Mouse (Mus musculus): Measurements from ENCODE around the gene Rbbp8nl. TPM values are rescaled to one million over a fixed set of nuclear protein-coding genes. Genes with fewer than 3 reads are reported as not detected.

Rbbp8nl gene
- polyA plus RNA-seq, 1 experiment from 2014 or later: 1.1 TPM

DNA sequence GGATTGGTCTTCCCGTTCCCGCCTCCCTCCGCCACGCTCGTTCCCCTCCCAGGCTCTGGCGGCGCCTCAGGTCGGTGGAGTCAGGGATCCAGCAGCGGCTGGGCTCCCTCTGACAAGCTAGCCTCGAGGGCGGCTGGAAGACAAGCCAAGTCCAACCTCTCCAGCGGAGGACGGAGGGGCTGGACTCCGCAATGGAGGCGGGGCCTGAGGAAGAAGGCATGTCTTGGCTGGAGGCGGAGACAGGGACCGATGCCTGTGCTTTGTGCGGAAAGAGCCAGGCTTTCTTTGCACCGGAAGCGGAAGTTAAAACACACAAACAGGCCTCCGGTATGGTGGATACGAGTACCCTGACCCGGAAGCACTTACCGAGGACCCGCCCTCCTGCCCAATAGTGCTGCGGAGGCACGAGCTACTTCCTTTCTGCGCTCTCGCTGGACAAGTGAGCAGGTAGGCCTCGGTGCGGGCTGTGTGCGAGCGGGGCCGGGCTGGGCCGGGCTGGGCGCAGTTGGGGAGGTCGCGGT lies 32.6 kb downstream of the Rbbp8nl start, which contains the start of gene Rps21:
Gene Rps21, plus strand, starts transcription at position 377 of the 521 bp plus-strand sequence.
- WGBS: under 1% methylated on average over 30 of the region's 38 CpGs
- no peaks in the 10 kb centered on the region for H3K9me3 ChIP-seq (ENCODE audit: control insufficient read depth, low read length)

DNA sequence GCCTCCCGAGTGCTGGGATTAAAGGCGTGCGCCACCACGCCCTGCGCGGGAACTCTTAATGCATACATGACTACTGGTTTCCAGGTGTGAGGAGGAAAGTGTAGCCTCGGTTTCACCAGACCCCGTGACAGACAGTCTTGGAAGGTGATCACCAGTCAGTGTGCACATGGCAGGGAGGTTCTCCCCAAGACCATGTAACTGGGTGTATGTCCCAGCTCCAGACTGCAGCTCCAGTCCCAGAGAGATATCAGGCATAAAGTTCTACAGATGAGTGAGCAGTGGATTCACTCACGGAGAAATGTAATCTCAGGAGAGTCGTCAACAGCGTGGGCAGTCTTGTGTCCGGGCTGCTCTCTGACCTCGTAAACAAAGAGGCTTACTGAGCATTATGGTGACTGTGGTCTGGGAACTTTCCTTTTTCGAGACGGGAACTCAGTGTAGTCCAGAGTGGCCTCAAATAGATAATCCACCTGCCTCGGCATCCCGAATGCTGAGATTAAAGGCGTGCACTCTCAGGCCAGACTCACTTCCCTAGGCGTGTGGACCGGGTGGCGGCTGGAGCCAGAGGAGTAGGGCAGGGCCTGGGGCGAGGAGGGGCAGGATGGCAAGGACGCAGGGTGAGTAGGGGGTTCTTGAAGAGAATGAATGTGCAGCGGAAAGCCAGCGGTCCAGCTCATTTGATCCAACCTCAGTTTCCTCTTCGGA lies 33.2 kb downstream of the Rbbp8nl start:
- WGBS: 24% methylated on average over 26 of the region's 26 CpGs
- H3K9ac ChIP-seq (ENCODE audit: low read depth, low read length): peak overlapping the region; percentile 54

More for the DNA sequence above, 32.6 kb downstream of the Rbbp8nl start, which contains the start of gene Rps21:
- peak within 1 kb of the TSS; percentile 83 for H3K4me2 ChIP-seq (replicated peaks; ENCODE audit: low read depth, low read length)
- peak within 1 kb of the TSS; percentile 91 for H3K27ac ChIP-seq (ENCODE audit: low read depth, low read length)
- no peaks in the 10 kb centered on the region for H3K27me3 ChIP-seq (ENCODE audit: control insufficient read depth, insufficient read depth, low read length)
- peak within 1 kb of the TSS; percentile 92 for H3K4me3 ChIP-seq (ENCODE audit: low read length)
- peaks cover 37% of the 10 kb centered on the region for H3K36me3 ChIP-seq (ENCODE audit: control insufficient read depth, insufficient read depth, low read length)
- H3K4me1 ChIP-seq (ENCODE audit: control insufficient read depth, insufficient read depth, low read length): peaks cover 11% of the 10 kb centered on the region; the same call in 1 of the 2 replicates
- peak within 1 kb of the TSS; percentile 95 for H3K9ac ChIP-seq (ENCODE audit: low read depth, low read length)
- peak; percentile 96 for ATAC-seq (ENCODE audit: low FRiP score, low TSS enrichment)

DNA sequence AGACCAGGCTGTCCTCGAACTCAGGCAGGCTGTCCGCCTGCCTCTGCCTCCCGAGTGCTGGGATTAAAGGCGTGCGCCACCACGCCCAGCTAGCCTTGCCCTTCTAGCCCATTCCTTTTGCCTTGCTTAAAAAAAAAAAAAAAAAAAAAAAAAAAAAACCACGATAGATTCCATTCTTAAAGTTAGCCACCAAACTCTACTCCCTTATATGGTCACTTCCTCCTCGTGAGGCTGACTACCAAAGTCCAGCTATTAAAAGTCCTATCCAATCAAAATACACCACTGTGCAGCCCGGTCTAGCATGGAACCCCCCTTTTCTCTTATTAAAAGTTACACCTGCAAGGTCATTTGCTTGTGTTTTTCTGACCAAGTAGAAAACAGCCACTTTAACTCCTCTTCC lies 34.0 kb downstream of the Rbbp8nl start:
- Histone ChIP-seq H3K9ac (ENCODE audit: low read depth, low read length) (no peak overlapping the region), H3K4me1 (ENCODE audit: control insufficient read depth, insufficient read depth, low read length) (peaks cover 11% of the 10 kb centered on the region; the same call in 1 of the 2 replicates), H3K4me3 (ENCODE audit: low read length) (peak overlapping the region; percentile 92; the same call in 1 of the 2 replicates), H3K27ac (ENCODE audit: low read depth, low read length) (no peak overlapping the region), H3K27me3 (ENCODE audit: control insufficient read depth, insufficient read depth, low read length) (no peaks in the 10 kb centered on the region), H3K4me2 (replicated peaks; ENCODE audit: low read depth, low read length) (peak overlapping the region; percentile 59), H3K9me3 (ENCODE audit: control insufficient read depth, low read length) (no peaks in the 10 kb centered on the region), H3K36me3 (ENCODE audit: control insufficient read depth, insufficient read depth, low read length) (peaks cover 25% of the 10 kb centered on the region)
- no peak for ATAC-seq (ENCODE audit: low FRiP score, low TSS enrichment)
- WGBS: 87% methylated on average over 9 of the region's 9 CpGs

More for the DNA sequence above, 33.2 kb downstream of the Rbbp8nl start:
- Histone ChIP-seq H3K4me3 (ENCODE audit: low read length) (peak overlapping the region; percentile 92), H3K4me1 (ENCODE audit: control insufficient read depth, insufficient read depth, low read length) (peaks cover 11% of the 10 kb centered on the region; the same call in 1 of the 2 replicates), H3K9me3 (ENCODE audit: control insufficient read depth, low read length) (no peaks in the 10 kb centered on the region), H3K27me3 (ENCODE audit: control insufficient read depth, insufficient read depth, low read length) (no peaks in the 10 kb centered on the region), H3K4me2 (replicated peaks; ENCODE audit: low read depth, low read length) (peak overlapping the region; percentile 59), H3K36me3 (ENCODE audit: control insufficient read depth, insufficient read depth, low read length) (peaks cover 31% of the 10 kb centered on the region), H3K27ac (ENCODE audit: low read depth, low read length) (peak overlapping the region; percentile 91)
- peak; percentile 72 for ATAC-seq (ENCODE audit: low FRiP score, low TSS enrichment)

DNA sequence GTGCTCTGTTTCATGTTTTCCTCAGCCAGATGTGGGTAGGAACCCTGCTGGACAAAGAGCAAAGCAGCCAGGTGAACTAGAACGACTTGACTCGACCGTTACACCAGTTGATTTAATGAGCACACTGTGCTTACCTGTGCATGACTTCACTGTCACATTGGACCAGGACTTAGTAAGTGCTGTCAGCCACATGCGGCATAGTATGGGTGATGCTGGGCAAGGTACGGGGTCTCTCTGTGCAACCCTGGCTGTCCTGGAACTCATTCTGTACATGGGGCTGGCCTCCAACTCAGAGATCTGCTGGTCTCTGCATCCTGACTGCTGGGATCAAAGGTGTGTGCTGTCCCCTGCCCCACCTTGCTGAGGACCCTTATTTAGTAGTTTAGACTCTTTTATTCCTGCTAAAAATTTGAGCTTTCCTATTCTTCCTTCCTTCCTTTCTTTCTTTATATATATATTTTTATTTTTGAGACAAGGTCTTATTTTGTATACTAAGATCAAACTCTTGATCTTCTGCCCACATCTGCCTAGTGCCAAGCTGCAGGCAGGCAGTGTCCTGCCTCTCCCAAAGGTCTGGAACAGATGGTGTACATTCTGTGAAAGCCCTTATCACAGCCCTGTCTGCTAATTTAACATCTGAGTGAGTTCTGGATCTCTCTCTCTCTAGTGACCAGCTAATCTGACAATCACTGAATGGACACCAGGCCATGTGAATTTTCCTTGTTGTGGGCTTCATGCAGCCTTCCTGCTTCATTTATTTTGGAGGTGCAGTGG lies 35.1 kb downstream of the Rbbp8nl start:
- 82% methylated on average over 5 of the region's 5 CpGs for WGBS
- H3K4me2 ChIP-seq (replicated peaks; ENCODE audit: low read depth, low read length): no peak overlapping the region
- H3K27me3 ChIP-seq (ENCODE audit: control insufficient read depth, insufficient read depth, low read length): no peaks in the 10 kb centered on the region
- H3K9me3 ChIP-seq (ENCODE audit: control insufficient read depth, low read length): no peaks in the 10 kb centered on the region
- ATAC-seq (ENCODE audit: low FRiP score, low TSS enrichment): no peak
- H3K4me1 ChIP-seq (ENCODE audit: control insufficient read depth, insufficient read depth, low read length): peaks cover 11% of the 10 kb centered on the region; the same call in 1 of the 2 replicates
- H3K36me3 ChIP-seq (ENCODE audit: control insufficient read depth, insufficient read depth, low read length): peaks cover 15% of the 10 kb centered on the region
- H3K9ac ChIP-seq (ENCODE audit: low read depth, low read length): no peak overlapping the region
- no peak overlapping the region for H3K4me3 ChIP-seq (ENCODE audit: low read length)
- no peak overlapping the region for H3K27ac ChIP-seq (ENCODE audit: low read depth, low read length)

- 74% methylated on average over 3 of the region's 3 CpGs for WGBS
- Histone ChIP-seq H3K9me3 (ENCODE audit: control insufficient read depth, low read length) (no peaks in the 10 kb centered on the region), H3K4me1 (ENCODE audit: control insufficient read depth, insufficient read depth, low read length) (0 out of 2 replicates have a peak, but pooled peaks cover 4% of the 10 kb centered on the region), H3K36me3 (ENCODE audit: control insufficient read depth, insufficient read depth, low read length) (no peaks in the 10 kb centered on the region), H3K27me3 (ENCODE audit: control insufficient read depth, insufficient read depth, low read length) (no peaks in the 10 kb centered on the region), H3K4me2 (replicated peaks; ENCODE audit: low read depth, low read length) (no peak overlapping the region), H3K9ac (ENCODE audit: low read depth, low read length) (no peak overlapping the region), H3K27ac (ENCODE audit: low read depth, low read length) (no peak overlapping the region), H3K4me3 (ENCODE audit: low read length) (no peak overlapping the region)
- no peak for ATAC-seq (ENCODE audit: low FRiP score, low TSS enrichment)
Measured at GRCm38 (mm10) chr2:180251838-180252237, 37.8 kb downstream of the Rbbp8nl start.

DNA sequence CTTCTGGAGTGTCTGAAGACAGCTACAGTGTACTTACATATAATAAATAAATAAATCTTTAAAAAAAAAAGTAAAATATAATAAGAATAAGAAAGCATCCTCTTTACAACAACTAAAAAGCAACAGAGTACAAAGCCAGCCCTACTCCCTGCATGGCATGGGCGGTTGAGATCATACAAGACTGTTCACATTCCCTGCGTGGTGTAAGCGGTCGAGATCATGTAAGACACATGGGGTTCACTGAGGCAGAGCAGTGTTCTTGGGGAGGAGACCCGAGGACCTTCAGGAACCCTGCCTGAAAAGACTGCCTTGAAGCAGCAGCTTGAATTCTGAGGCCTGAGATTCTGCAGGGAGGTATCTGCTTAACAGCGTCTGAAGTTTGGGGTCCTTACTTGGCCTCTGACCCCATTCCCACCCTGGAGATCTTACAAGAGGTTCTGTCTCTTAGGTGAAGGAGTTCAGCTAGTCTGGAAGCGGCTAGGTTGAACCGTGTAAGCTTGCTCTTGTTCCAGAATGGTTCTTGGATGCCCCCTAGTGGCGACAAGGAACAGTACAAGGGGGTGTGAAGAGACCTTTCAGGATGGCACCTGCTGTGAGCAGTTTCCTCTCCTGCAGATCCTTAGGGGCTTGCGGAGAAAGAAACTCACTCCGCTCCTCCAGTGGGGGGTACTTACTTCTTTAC lies 38.6 kb downstream of the Rbbp8nl start:
- Histone ChIP-seq H3K9me3 (ENCODE audit: control insufficient read depth, low read length) (no peaks in the 10 kb centered on the region), H3K36me3 (ENCODE audit: control insufficient read depth, insufficient read depth, low read length) (no peaks in the 10 kb centered on the region), H3K4me2 (replicated peaks; ENCODE audit: low read depth, low read length) (no peak overlapping the region), H3K4me3 (ENCODE audit: low read length) (no peak overlapping the region), H3K9ac (ENCODE audit: low read depth, low read length) (no peak overlapping the region), H3K27me3 (ENCODE audit: control insufficient read depth, insufficient read depth, low read length) (no peaks in the 10 kb centered on the region), H3K4me1 (ENCODE audit: control insufficient read depth, insufficient read depth, low read length) (0 out of 2 replicates have a peak, but pooled peaks cover 1% of the 10 kb centered on the region), H3K27ac (ENCODE audit: low read depth, low read length) (no peak overlapping the region)
- peak; percentile 84 for ATAC-seq (ENCODE audit: low FRiP score, low TSS enrichment)
- 28% methylated on average over 11 of the region's 11 CpGs for WGBS

DNA sequence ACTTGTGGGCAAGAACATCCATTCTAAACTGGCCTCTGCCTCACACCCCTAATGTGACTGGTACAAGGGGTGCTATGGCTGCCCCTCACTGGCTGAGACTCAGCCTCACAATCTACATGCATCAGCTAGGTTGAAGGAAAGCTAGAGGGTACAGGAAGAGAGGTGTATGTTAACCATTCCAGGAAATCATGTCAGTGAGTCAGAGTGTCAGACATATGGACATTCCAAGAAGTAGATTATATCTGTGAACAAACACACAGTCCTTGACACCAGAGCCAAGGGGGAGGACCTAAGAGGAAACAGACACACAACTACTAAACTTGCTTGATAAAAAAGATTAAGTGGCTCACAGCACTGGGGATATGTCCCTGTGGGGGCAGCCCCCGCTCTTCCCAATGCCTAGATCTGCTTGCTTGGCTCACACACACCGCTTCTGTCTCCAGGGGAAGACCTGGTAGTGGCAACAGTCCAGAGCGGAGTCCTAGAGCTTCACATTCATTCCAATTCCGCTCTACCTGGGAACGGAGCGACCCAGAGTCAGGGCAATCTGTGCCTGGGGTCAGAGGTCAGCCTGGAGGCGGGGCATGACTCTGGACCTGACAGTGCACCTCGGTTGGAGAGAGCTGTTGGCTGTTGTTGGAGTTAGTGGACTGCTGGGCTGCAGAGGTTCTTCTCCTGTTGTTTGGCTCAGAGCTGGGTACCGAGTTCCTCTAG lies 40.6 kb downstream of the Rbbp8nl start:
- Histone ChIP-seq H3K9ac (ENCODE audit: low read depth, low read length) (no peak overlapping the region), H3K9me3 (ENCODE audit: control insufficient read depth, low read length) (no peaks in the 10 kb centered on the region), H3K4me1 (ENCODE audit: control insufficient read depth, insufficient read depth, low read length) (no peaks in the 10 kb centered on the region), H3K4me2 (replicated peaks; ENCODE audit: low read depth, low read length) (no peak overlapping the region), H3K27me3 (ENCODE audit: control insufficient read depth, insufficient read depth, low read length) (no peaks in the 10 kb centered on the region), H3K27ac (ENCODE audit: low read depth, low read length) (no peak overlapping the region), H3K4me3 (ENCODE audit: low read length) (no peak overlapping the region), H3K36me3 (ENCODE audit: control insufficient read depth, insufficient read depth, low read length) (no peaks in the 10 kb centered on the region)
- no peak for ATAC-seq (ENCODE audit: low FRiP score, low TSS enrichment)
- 68% methylated on average over 9 of the region's 9 CpGs for WGBS

- no peak overlapping the region for H3K9ac ChIP-seq (ENCODE audit: low read depth, low read length)
- no peak overlapping the region for H3K27ac ChIP-seq (ENCODE audit: low read depth, low read length)
- no peak overlapping the region for H3K4me3 ChIP-seq (ENCODE audit: low read length)
- no peak for ATAC-seq (ENCODE audit: low FRiP score, low TSS enrichment)
- H3K27me3 ChIP-seq (ENCODE audit: control insufficient read depth, insufficient read depth, low read length): no peaks in the 10 kb centered on the region
- H3K9me3 ChIP-seq (ENCODE audit: control insufficient read depth, low read length): no peaks in the 10 kb centered on the region
- H3K4me1 ChIP-seq (ENCODE audit: control insufficient read depth, insufficient read depth, low read length): no peaks in the 10 kb centered on the region
- 90% methylated on average over 5 of the region's 5 CpGs for WGBS
- H3K36me3 ChIP-seq (ENCODE audit: control insufficient read depth, insufficient read depth, low read length): no peaks in the 10 kb centered on the region
- no peak overlapping the region for H3K4me2 ChIP-seq (replicated peaks; ENCODE audit: low read depth, low read length)
Measured at GRCm38 (mm10) chr2:180247916-180248315, 41.8 kb downstream of the Rbbp8nl start.
